9 mouse cellular contexts compared by ENCODE assay signal in the genomic region with DNA sequence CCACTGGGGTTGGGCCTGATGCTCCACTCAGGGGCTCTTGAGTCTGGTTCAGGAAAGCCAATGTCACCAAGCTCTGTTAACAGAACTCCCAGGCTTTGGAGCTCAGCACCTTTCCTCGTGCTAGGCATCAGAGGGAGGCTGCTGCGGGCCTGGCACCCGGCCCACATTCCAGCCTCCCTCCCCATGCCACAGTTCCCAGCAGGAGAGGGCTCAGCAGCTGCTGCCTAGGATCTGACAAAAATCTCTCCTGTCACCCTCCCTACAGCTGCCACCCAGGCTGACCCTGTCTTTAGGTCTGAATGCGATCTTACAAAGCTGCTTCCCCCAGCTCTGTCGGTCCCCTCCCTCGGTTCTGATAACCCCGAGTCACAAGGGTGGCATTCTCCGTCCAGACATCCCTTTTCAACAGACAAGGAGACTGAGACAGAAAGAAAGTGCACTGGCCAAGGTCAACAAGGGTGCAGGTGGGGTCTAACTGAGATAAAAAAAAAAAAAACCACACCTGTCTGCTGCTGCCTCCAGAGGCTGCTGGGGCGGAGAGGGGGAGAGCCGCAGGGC. TPM values are rescaled to one million over a fixed set of nuclear protein-coding genes. Genes with fewer than 3 reads are reported as not detected.
DNase-seq lines count a peak whose midpoint lies in the region; ATAC-seq lines count a peak whose summit lies in the region.
"Had no signal": no experiment of that assay in that cellular context is flagged by ENCODE, and none has a peak within 500 bp of the region (broad histone marks: within the 10 kb centered on the region; RNA-seq: fewer than 3 reads in every experiment).

No protein-coding gene starts in this region.

- no peak overlapping the region for H3K4me2 ChIP-seq in kidney, embryonic 16.5 days (replicated peaks; ENCODE audit: low read depth, low read length)
- no peak overlapping the region for H3K4me2 ChIP-seq in midbrain, embryonic 15.5 days

- H3K9me3 ChIP-seq in kidney, embryonic 16.5 days (ENCODE audit: low read length) = no peaks in the 10 kb centered on the region
- H3K9me3 ChIP-seq in midbrain, embryonic 15.5 days = no peaks in the 10 kb centered on the region
- H3K9me3 ChIP-seq: megakaryocyte, embryonic 14.5 days had no signal

- DNase-seq in adrenal gland, postnatal 25 days = peak; percentile 45
- DNase-seq in adrenal gland, adult 2 months = no peak
- DNase-seq in ovary, postnatal 36 days (ENCODE audit: low spot score) = peak; percentile 55
- no peak for DNase-seq in ovary, postnatal 14 days (ENCODE audit: low spot score)
- DNase-seq in MN1 (ENCODE audit: low spot score) = no peak

- H3K4me3 ChIP-seq in kidney, embryonic 16.5 days (ENCODE audit: low read length) = no peak overlapping the region
- no peak overlapping the region for H3K4me3 ChIP-seq in midbrain, embryonic 15.5 days
- H3K4me3 ChIP-seq: megakaryocyte, embryonic 14.5 days had no signal

- H3K36me3 ChIP-seq in kidney, embryonic 16.5 days (ENCODE audit: insufficient read depth, low read length) = 0 out of 2 replicates have a peak, but pooled peaks cover under 1% of the 10 kb centered on the region
- H3K36me3 ChIP-seq in midbrain, embryonic 15.5 days (replicated peaks) = no peaks in the 10 kb centered on the region

- H3K4me1 ChIP-seq in kidney, embryonic 16.5 days (ENCODE audit: insufficient read depth, low read length) = peaks cover 24% of the 10 kb centered on the region
- H3K4me1 ChIP-seq in midbrain, embryonic 15.5 days = peaks cover 46% of the 10 kb centered on the region

- whole genome bisulfite sequencing in kidney, embryonic 16.5 days = 37% methylated on average over 10 of the region's 10 CpGs
- 18% methylated on average over 9 of the region's 10 CpGs for WGBS in midbrain, embryonic 15.5 days

- H3K27ac ChIP-seq in kidney, embryonic 16.5 days (ENCODE audit: low read length) = peak overlapping the region; percentile 60; the same call in 1 of the 2 replicates
- peak overlapping the region; percentile 62 for H3K27ac ChIP-seq in midbrain, embryonic 15.5 days

- no peaks in the 10 kb centered on the region for H3K27me3 ChIP-seq in kidney, embryonic 16.5 days (ENCODE audit: insufficient read depth, low read length)
- no peaks in the 10 kb centered on the region for H3K27me3 ChIP-seq in midbrain, embryonic 15.5 days (replicated peaks)
- H3K27me3 ChIP-seq: megakaryocyte, embryonic 14.5 days had no signal

- peak; percentile 10; the same call in 1 of the 2 replicates for ATAC-seq in kidney, embryonic 16.5 days (ENCODE audit: low FRiP score, low TSS enrichment)
- ATAC-seq in midbrain, embryonic 15.5 days (replicated peaks) = no peak
- ATAC-seq in erythroblast, adult 5-6 weeks (replicated peaks; ENCODE audit: low FRiP score, poor library complexity, severe bottlenecking) = no peak

- H3K9ac ChIP-seq in kidney, embryonic 16.5 days (replicated peaks; ENCODE audit: low read length) = no peak overlapping the region
- 0 out of 2 replicates have a peak overlapping the region, but pooled peaks have one; percentile 5 for H3K9ac ChIP-seq in midbrain, embryonic 15.5 days

RNA-seq across cellular contexts. Expression of a gene that starts 7.7 kb away (rescaled TPM):
- total RNA-seq in adrenal gland, postnatal 25 days (2021) = 20.9 and 30.8 TPM in 2 replicates
- total RNA-seq in adrenal gland, adult 2 months (2021) = 10 to 100 TPM; 26.9 to 30.7 TPM
- 61.4 and 62.8 TPM in 2 replicates for polyA plus RNA-seq in adrenal gland, adult 2 months (2012; rRNA removed)
- polyA plus RNA-seq in kidney, embryonic 16.5 days (2015; fragmentation: Nextera tagmentation; extraction: Ambion mirVana) = 58.5 and 62.4 TPM in 2 replicates
- 71.5 and 82.6 TPM in 2 replicates for polyA plus RNA-seq in midbrain, embryonic 15.5 days (2015; fragmentation: Nextera tagmentation; extraction: Ambion mirVana)
- 17.6 and 22.5 TPM in 2 replicates for total RNA-seq in erythroblast, adult 5-6 weeks (2015; ENCODE audit: low replicate concordance)
- 13.9 and 19.6 TPM in 2 replicates for total RNA-seq in erythroblast, adult 5-6 weeks (2017; ENCODE audit: low replicate concordance)

RNA-seq across cellular contexts. Expression of a gene that starts 20.9 kb away (rescaled TPM):
- total RNA-seq in adrenal gland, postnatal 25 days (2021) = not detected in 2 replicates
- not detected for total RNA-seq in adrenal gland, adult 2 months (2021)
- not detected in 2 replicates for polyA plus RNA-seq in adrenal gland, adult 2 months (2012; rRNA removed)
- polyA plus RNA-seq in kidney, embryonic 16.5 days (2015; fragmentation: Nextera tagmentation; extraction: Ambion mirVana) = not detected in 2 replicates
- polyA plus RNA-seq in midbrain, embryonic 15.5 days (2015; fragmentation: Nextera tagmentation; extraction: Ambion mirVana) = not detected in 2 replicates
- not detected in 2 replicates for total RNA-seq in erythroblast, adult 5-6 weeks (2015; ENCODE audit: low replicate concordance)
- total RNA-seq in erythroblast, adult 5-6 weeks (2017; ENCODE audit: low replicate concordance) = not detected in 2 replicates

RNA-seq across cellular contexts. Expression of a gene that starts 41.1 kb away (rescaled TPM):
- total RNA-seq in adrenal gland, postnatal 25 days (2021) = 0.52 TPM in 1 of 2 replicates, not detected in the other
- total RNA-seq in adrenal gland, adult 2 months (2021) = not detected
- 0.25 and 0.59 TPM in 2 replicates for polyA plus RNA-seq in adrenal gland, adult 2 months (2012; rRNA removed)
- polyA plus RNA-seq in kidney, embryonic 16.5 days (2015; fragmentation: Nextera tagmentation; extraction: Ambion mirVana) = 0.17 TPM in 1 of 2 replicates, not detected in the other
- 0.36 and 0.43 TPM in 2 replicates for polyA plus RNA-seq in midbrain, embryonic 15.5 days (2015; fragmentation: Nextera tagmentation; extraction: Ambion mirVana)
- total RNA-seq in erythroblast, adult 5-6 weeks (2015; ENCODE audit: low replicate concordance) = not detected in 2 replicates
- not detected in 2 replicates for total RNA-seq in erythroblast, adult 5-6 weeks (2017; ENCODE audit: low replicate concordance)

Comparison
In these comparisons a context has a peak if more than half of its experiments do, and no peak if none do; other contexts are left out.
1. DNase-seq: peak in adrenal gland, postnatal 25 days (single experiment) and ovary, postnatal 36 days (single experiment); none in adrenal gland, adult 2 months (single experiment), ovary, postnatal 14 days (single experiment) and MN1 (single experiment).